In the genomic region with DNA sequence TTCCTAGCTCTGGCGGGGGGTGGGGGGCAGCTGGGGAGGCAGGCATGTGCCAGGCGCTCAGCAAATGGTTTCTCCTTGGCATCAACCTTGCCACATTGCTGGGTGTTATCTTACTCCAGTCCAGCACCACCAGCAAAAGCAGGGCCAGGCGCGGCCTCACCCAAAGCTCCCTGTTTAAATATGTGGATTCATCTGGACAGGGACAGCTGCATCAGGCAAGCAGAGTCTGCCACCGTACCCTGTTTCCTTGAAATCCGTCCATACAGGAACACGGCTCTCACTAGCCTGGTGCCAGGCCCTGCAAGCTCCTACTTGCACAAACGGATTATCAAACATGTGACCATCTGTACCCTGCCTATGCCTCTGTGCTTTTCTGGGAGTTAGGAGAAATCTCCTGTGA, we compare ENCODE assay signal across 17 mouse cellular contexts. TPM values are rescaled to one million over a fixed set of nuclear protein-coding genes. Genes with fewer than 3 reads are reported as not detected.
A peak's percentile ranks its signal among the peaks of the same experiment; 100 is the strongest.
DNase-seq lines count a peak whose midpoint lies in the region; ATAC-seq and TF ChIP-seq lines count a peak whose summit lies in the region.
"Had no signal": no experiment of that assay in that cellular context is flagged by ENCODE, and none has a peak within 500 bp of the region (broad histone marks: within the 10 kb centered on the region; RNA-seq: fewer than 3 reads in every experiment).

No protein-coding gene starts in this region.

- H3K9me3 ChIP-seq in heart, embryonic 11.5 days (replicated peaks; ENCODE audit: control insufficient read depth, low read length), result no peaks in the 10 kb centered on the region
- no peaks in the 10 kb centered on the region for H3K9me3 ChIP-seq in embryonic facial prominence, embryonic 15.5 days (replicated peaks)
- no peaks in the 10 kb centered on the region for H3K9me3 ChIP-seq in midbrain, embryonic 14.5 days (ENCODE audit: control insufficient read depth, low read length)
- H3K9me3 ChIP-seq: midbrain, embryonic 10.5 days; stomach, embryonic 15.5 days had no signal

- no peak overlapping the region for H3K4me3 ChIP-seq in heart, embryonic 11.5 days (ENCODE audit: low read depth, low read length)
- no peak overlapping the region for H3K4me3 ChIP-seq in layer of hippocampus, adult 2 months
- no peak overlapping the region for H3K4me3 ChIP-seq in embryonic facial prominence, embryonic 15.5 days (replicated peaks)
- H3K4me3 ChIP-seq in midbrain, embryonic 14.5 days (replicated peaks; ENCODE audit: low read depth, low read length), result no peak overlapping the region
- H3K4me3 ChIP-seq: midbrain, embryonic 10.5 days; stomach, embryonic 15.5 days had no signal

- WGBS in heart, embryonic 11.5 days (ENCODE audit: insufficient replicate concordance), result 72% methylated on average over 8 of the region's 8 CpGs
- 64% methylated on average over 8 of the region's 8 CpGs for WGBS in embryonic facial prominence, embryonic 15.5 days
- 82% methylated on average over 8 of the region's 8 CpGs for WGBS in midbrain, embryonic 14.5 days

- H3K4me1 ChIP-seq in heart, embryonic 11.5 days (ENCODE audit: control insufficient read depth, insufficient read depth, low read length), result peaks cover 13% of the 10 kb centered on the region; the same call in 1 of the 2 replicates
- 0 out of 2 replicates have a peak, but pooled peaks cover 11% of the 10 kb centered on the region for H3K4me1 ChIP-seq in embryonic facial prominence, embryonic 15.5 days
- H3K4me1 ChIP-seq in midbrain, embryonic 14.5 days (ENCODE audit: control insufficient read depth, insufficient read depth, low read length), result no peaks in the 10 kb centered on the region
- H3K4me1 ChIP-seq: stomach, embryonic 15.5 days had no signal

- no peak overlapping the region for H3K4me2 ChIP-seq in heart, embryonic 11.5 days
- H3K4me2 ChIP-seq in embryonic facial prominence, embryonic 15.5 days (replicated peaks), result no peak overlapping the region
- no peak overlapping the region for H3K4me2 ChIP-seq in midbrain, embryonic 14.5 days (ENCODE audit: low read length)
- H3K4me2 ChIP-seq: stomach, embryonic 15.5 days had no signal

- peak; percentile 40 to 54 for DNase-seq in heart, adult 18-20 months
- DNase-seq in layer of hippocampus, adult 2 months (ENCODE audit: low spot score in 2 of 2), result no peak
- no peak for DNase-seq in layer of hippocampus, adult 8-10 months (ENCODE audit: low spot score in 2 of 2)
- DNase-seq in gastrocnemius, postnatal 25 days, result peak; percentile 78
- DNase-seq in yolk sac, embryonic 10.5 days (ENCODE audit: low spot score), result no peak
- DNase-seq in midbrain, embryonic 14.5 days, result no peak
- DNase-seq: kidney, postnatal 36 days; lung, postnatal 14 days; right cerebral cortex, postnatal 4 days; thymus, postnatal 4 days had no signal

- H3K36me3 ChIP-seq in heart, embryonic 11.5 days (ENCODE audit: control insufficient read depth, insufficient read depth, low read length), result no peaks in the 10 kb centered on the region
- no peaks in the 10 kb centered on the region for H3K36me3 ChIP-seq in embryonic facial prominence, embryonic 15.5 days
- no peaks in the 10 kb centered on the region for H3K36me3 ChIP-seq in midbrain, embryonic 14.5 days (ENCODE audit: control insufficient read depth, insufficient read depth, low read length)
- H3K36me3 ChIP-seq: midbrain, embryonic 10.5 days; stomach, embryonic 15.5 days had no signal

- no peaks in the 10 kb centered on the region for H3K27me3 ChIP-seq in heart, embryonic 11.5 days (ENCODE audit: control insufficient read depth, insufficient read depth, low read length)
- H3K27me3 ChIP-seq in embryonic facial prominence, embryonic 15.5 days, result no peaks in the 10 kb centered on the region
- no peaks in the 10 kb centered on the region for H3K27me3 ChIP-seq in midbrain, embryonic 14.5 days (ENCODE audit: control insufficient read depth, insufficient read depth, low read length)
- H3K27me3 ChIP-seq: stomach, embryonic 15.5 days had no signal

- no peak overlapping the region for H3K9ac ChIP-seq in heart, embryonic 11.5 days (ENCODE audit: low read depth, low read length)
- H3K9ac ChIP-seq in embryonic facial prominence, embryonic 15.5 days, result no peak overlapping the region
- H3K9ac ChIP-seq in midbrain, embryonic 14.5 days (replicated peaks; ENCODE audit: low read length), result no peak overlapping the region
- H3K9ac ChIP-seq: liver, embryonic 14.5 days; stomach, embryonic 15.5 days had no signal

- no peak overlapping the region for H3K27ac ChIP-seq in heart, embryonic 11.5 days (ENCODE audit: low read depth, low read length)
- H3K27ac ChIP-seq in layer of hippocampus, adult 2 months, result peak overlapping the region; percentile 55
- H3K27ac ChIP-seq in embryonic facial prominence, embryonic 15.5 days (replicated peaks), result peak overlapping the region; percentile 13; the same call in 1 of the 2 replicates
- no peak overlapping the region for H3K27ac ChIP-seq in midbrain, embryonic 14.5 days (replicated peaks; ENCODE audit: low read depth, low read length)
- H3K27ac ChIP-seq: liver, embryonic 14.5 days; midbrain, embryonic 10.5 days; stomach, embryonic 15.5 days had no signal

- ATAC-seq in heart, embryonic 11.5 days (replicated peaks; ENCODE audit: insufficient number of reproducible peaks, low FRiP score, low TSS enrichment), result no peak
- peak; percentile 40; the same call in 1 of the 2 replicates for ATAC-seq in embryonic facial prominence, embryonic 15.5 days (ENCODE audit: insufficient number of reproducible peaks, low FRiP score, low TSS enrichment, low read depth)
- ATAC-seq in midbrain, embryonic 14.5 days (ENCODE audit: low FRiP score, low TSS enrichment), result no peak
- ATAC-seq: activated CD4-positive, CD25-positive, alpha-beta regulatory T cell, adult 4 months; intestine, embryonic 16.5 days had no signal

- no peak for TF ChIP-seq CTCF in layer of hippocampus, adult 2 months (conservative IDR thresholded peaks at IDR 0.05)

RNA-seq across cellular contexts. Expression of gene Timp3, which starts 21.0 kb away (rescaled TPM):
- 100 to 1,000 TPM; 161 to 188 TPM for total RNA-seq in heart, adult 18-20 months (2021)
- 56.6 and 63.9 TPM in 2 replicates for polyA plus RNA-seq in heart, embryonic 11.5 days (2014; fragmentation: Nextera tagmentation; extraction: Ambion mirVana)
- total RNA-seq in layer of hippocampus, adult 2 months (2021), result 10 to 100 TPM; 61.8 to 62.0 TPM
- total RNA-seq in layer of hippocampus, adult 8-10 months (2022), result 10 to 100 TPM; 65.5 to 73.4 (median 69.4) TPM
- polyA plus RNA-seq in embryonic facial prominence, embryonic 15.5 days (2015; fragmentation: Nextera tagmentation; extraction: Ambion mirVana), result 81.4 and 82.5 TPM in 2 replicates
- 10 to 100 TPM; 48.0 to 62.4 TPM for total RNA-seq in gastrocnemius, postnatal 25 days (2021)
- polyA plus RNA-seq in midbrain, embryonic 14.5 days (2014; fragmentation: Nextera tagmentation; extraction: Ambion mirVana), result 13.2 and 23.5 TPM in 2 replicates
- polyA plus RNA-seq: activated CD4-positive, CD25-positive, alpha-beta regulatory T cell, adult 4 months had no signal

Comparison
In these comparisons a context has a peak if more than half of its experiments do, and no peak if none do; other contexts are left out.
1. DNase-seq: peak in heart, adult 18-20 months (2 of 2) and gastrocnemius, postnatal 25 days (single experiment); none in layer of hippocampus, adult 2 months (0 of 2), layer of hippocampus, adult 8-10 months (0 of 2), yolk sac, embryonic 10.5 days (single experiment) and midbrain, embryonic 14.5 days (single experiment).
2. H3K27ac ChIP-seq: peak in layer of hippocampus, adult 2 months (single experiment) and embryonic facial prominence, embryonic 15.5 days (single experiment); none in heart, embryonic 11.5 days (single experiment) and midbrain, embryonic 14.5 days (single experiment).